Mouse (Mus musculus) kidney, adult 2 months (tissue): ENCODE measurements at regions not wholly inside any gene's neighbourhood (a gene's known extent, or its start where the extent isn't known, plus 50 kb on each side); places are given as distances from the start of the nearest gene placed in this dataset.

Experiments
- DNase-seq: peaks from one replicate; pipeline ENCODE4 v3.0.0; 2021
- H3K27ac ChIP-seq: fragments of 200-500 bp; 2 replicates; pipeline ENCODE4 v1.5.1; 2012; ENCODE audit warnings: low read depth, low read length, control low read depth, inconsistent platforms; ENCODE audit not compliant: insufficient read depth
- H3K27me3 ChIP-seq: fragments of 200-500 bp; replicated peaks from 2 replicates; pipeline ENCODE4 v1.6.1; 2012; ENCODE audit warnings: mild to moderate bottlenecking, moderate library complexity, low read length, inconsistent platforms; ENCODE audit not compliant: control insufficient read depth, insufficient read depth
- H3K36me3 ChIP-seq: fragments of 200-500 bp; 2 replicates; pipeline ENCODE4 v1.6.1; 2012; ENCODE audit warnings: mild to moderate bottlenecking, moderate library complexity, low read length, inconsistent platforms; ENCODE audit not compliant: control insufficient read depth, insufficient read depth
- H3K4me1 ChIP-seq: fragments of 200-500 bp; 2 replicates; pipeline ENCODE4 v1.6.1; 2011; ENCODE audit warnings: low read length; ENCODE audit not compliant: control insufficient read depth, insufficient read depth
- H3K4me3 ChIP-seq: fragments of 200-500 bp; 2 replicates; pipeline ENCODE4 v1.5.1; 2011; ENCODE audit warnings: mild to moderate bottlenecking, low read depth, low read length, control low read depth; ENCODE audit not compliant: insufficient read depth
- CTCF ChIP-seq: fragments of 200-500 bp; conservative IDR thresholded peaks from 2 replicates; pipeline ENCODE4 v1.5.1; 2011; ENCODE audit warnings: low read depth, mild to moderate bottlenecking, control low read depth, low read length, moderate library complexity, mixed read lengths; ENCODE audit not compliant: insufficient read depth, insufficient read length
- POLR2A ChIP-seq: fragments of 200-500 bp; IDR thresholded peaks from one replicate; pipeline ENCODE4 v1.6.1; 2011; ENCODE audit warnings: low read depth, low read length, control low read depth
- WGBS: fragments of 180-500 bp; shearing (Covaris S2); methylation state at CpG from one replicate; pipeline ENCODE4 v1.1.7; 2018; 5-methylcytosine and 5-hydroxymethylcytosine counted together

- Histone ChIP-seq H3K27ac (no peak overlapping the region), H3K27me3 (no peaks in the 10 kb centered on the region), H3K4me1 (no peaks in the 10 kb centered on the region), H3K4me3 (no peak overlapping the region), H3K36me3 (no peaks in the 10 kb centered on the region)
- DNase-seq, result no peak
- 29% methylated on average over 5 of the region's 5 CpGs for WGBS
- no peak for TF ChIP-seq CTCF
- TF ChIP-seq POLR2A, result no peak
These were observed 411.7 kb downstream of the Fam19a5 start for GRCm38 (mm10) chr15:87955685-87956256.

GRCm38 (mm10) chr15:87958866-87959265 lies 414.8 kb downstream of the Fam19a5 start:
- Histone ChIP-seq H3K4me3 (no peak overlapping the region), H3K4me1 (no peaks in the 10 kb centered on the region), H3K27ac (no peak overlapping the region), H3K36me3 (no peaks in the 10 kb centered on the region), H3K27me3 (no peaks in the 10 kb centered on the region)
- 64% methylated on average over 1 of the region's 1 CpGs for WGBS
- DNase-seq, result no peak
- TF ChIP-seq POLR2A (no peak), CTCF (no peak)

GRCm38 (mm10) chr15:87972641-87973040 lies 428.5 kb downstream of the Fam19a5 start:
- 79% methylated on average over 6 of the region's 6 CpGs for WGBS
- H3K27me3 ChIP-seq, result no peaks in the 10 kb centered on the region; the same call in 1 of the 2 replicates
- TF ChIP-seq POLR2A (no peak), CTCF (no peak)
- DNase-seq, result no peak
- H3K36me3 ChIP-seq, result no peaks in the 10 kb centered on the region
- H3K4me3 ChIP-seq, result no peak overlapping the region
- no peaks in the 10 kb centered on the region for H3K4me1 ChIP-seq
- H3K27ac ChIP-seq, result no peak overlapping the region

- Histone ChIP-seq H3K27ac (no peak overlapping the region), H3K4me1 (no peaks in the 10 kb centered on the region), H3K4me3 (no peak overlapping the region), H3K36me3 (no peaks in the 10 kb centered on the region), H3K27me3 (no peaks in the 10 kb centered on the region)
- no peak for DNase-seq
- 48% methylated on average over 5 of the region's 5 CpGs for WGBS
- TF ChIP-seq POLR2A (no peak), CTCF (no peak)
These were observed 443.4 kb downstream of the Fam19a5 start for GRCm38 (mm10) chr15:87987322-87987985.

- Histone ChIP-seq H3K4me1 (no peaks in the 10 kb centered on the region), H3K27ac (no peak overlapping the region), H3K4me3 (no peak overlapping the region), H3K27me3 (no peaks in the 10 kb centered on the region), H3K36me3 (no peaks in the 10 kb centered on the region)
- 75% methylated on average over 8 of the region's 8 CpGs for WGBS
- TF ChIP-seq POLR2A (no peak), CTCF (no peak)
- DNase-seq, result no peak
These were observed 450.4 kb downstream of the Fam19a5 start for GRCm38 (mm10) chr15:87994546-87994945.

- no peak for TF ChIP-seq POLR2A
- TF ChIP-seq CTCF, result no peak
- no peak for DNase-seq
- Histone ChIP-seq H3K4me1 (no peaks in the 10 kb centered on the region), H3K27me3 (no peaks in the 10 kb centered on the region), H3K4me3 (no peak overlapping the region), H3K27ac (no peak overlapping the region), H3K36me3 (no peaks in the 10 kb centered on the region)
- 83% methylated on average over 5 of the region's 5 CpGs for WGBS
These were observed 473.0 kb downstream of the Fam19a5 start for GRCm38 (mm10) chr15:88017076-88017475.

GRCm38 (mm10) chr15:88032751-88033150 lies 488.7 kb downstream of the Fam19a5 start:
- TF ChIP-seq POLR2A (no peak), CTCF (no peak)

More at GRCm38 (mm10) chr15:88032751-88033150, 488.7 kb downstream of the Fam19a5 start:
- Histone ChIP-seq H3K27ac (no peak overlapping the region), H3K4me3 (no peak overlapping the region), H3K4me1 (no peaks in the 10 kb centered on the region), H3K36me3 (no peaks in the 10 kb centered on the region), H3K27me3 (no peaks in the 10 kb centered on the region)
- DNase-seq, result no peak
- WGBS, result 68% methylated on average over 11 of the region's 11 CpGs
